Mouse (Mus musculus) embryonic stem cell, embryonic (primary cell): ENCODE results near the gene Cdc25a.

ENCODE experiments used
- CTCF ChIA-PET, 4 experiments: fragments of 300-600 bp in 2 of 4; fragments of 350-600 bp in 2 of 4; sonication (Branson Sonifier 250); formaldehyde crosslinking; loops; one replicate each; lab custom pipeline; 2022; ENCODE audit warnings: inconsistent platforms in 2 of 4; lab: Charles Lee
- POLR2A ChIA-PET, 4 experiments: fragments of 300-600 bp in 2 of 4; fragments of 350-600 bp in 2 of 4; sonication (Branson Sonifier 250); formaldehyde crosslinking; loops; one replicate each; lab custom pipeline; 2022; ENCODE audit warnings: antibody characterized with exemption in 4 of 4, inconsistent platforms in 1 of 4; lab: Charles Lee

The Cdc25a gene

DNA sequence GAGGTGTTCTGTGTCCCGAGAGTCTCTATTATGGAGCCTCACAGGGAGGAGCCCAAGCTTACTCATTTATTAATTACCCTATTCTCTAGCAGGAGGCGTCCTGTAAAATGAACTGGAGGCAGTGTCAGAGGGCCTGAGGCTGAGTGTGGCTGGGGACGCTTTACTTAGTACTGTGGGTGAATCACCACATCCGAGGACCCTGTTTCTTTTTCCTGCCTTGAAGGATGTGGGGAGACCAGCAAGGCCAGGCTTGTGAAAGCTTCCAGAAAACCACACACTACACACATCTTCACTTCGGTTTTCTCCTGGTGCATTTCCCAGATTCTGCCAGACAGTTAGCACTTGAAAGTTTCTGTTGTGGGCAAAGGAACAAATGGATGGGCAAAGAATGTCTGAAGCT is 27.4 kb downstream of the Cdc25a start:
- ChIA-PET POLR2A (interaction anchor here in 3 of 4 experiments (0.6 to 24.3 kb wide), 38 partner anchors 4 to 229 kb away, joined by 3 to 484 read pairs (median 4); partner anchors contain the start of genes Map4 (in 3 of the 3) and Cdc25a (in 1 of the 3)), CTCF (interaction anchor here in 3 of 4 experiments (0.6 to 1.6 kb wide), 5 partner anchors 9 to 373 kb away, joined by 3 to 15 read pairs (median 4); no protein-coding TSS in a partner anchor)

DNA sequence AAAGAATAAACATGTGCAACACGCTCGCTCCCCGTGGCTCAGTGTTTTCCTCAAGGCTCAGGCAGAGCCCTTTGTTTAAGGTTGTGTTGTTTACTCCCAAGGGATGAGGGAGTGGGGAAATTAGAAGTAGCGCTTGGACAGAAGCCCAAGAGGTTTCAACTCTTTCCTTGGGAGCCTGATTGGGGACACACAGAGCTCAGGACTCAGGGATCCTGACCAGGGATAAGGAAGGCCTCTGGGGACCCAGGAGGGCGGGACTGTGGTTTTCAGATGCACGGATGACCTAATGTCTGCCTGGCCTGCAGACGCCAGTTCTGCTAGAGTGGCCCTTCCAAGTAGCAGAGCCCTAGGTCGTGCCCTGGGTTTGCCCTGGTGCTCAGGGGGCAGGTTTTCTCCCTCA is 31.9 kb downstream of the Cdc25a start:
- POLR2A ChIA-PET: interaction anchor here (1.2 to 24.3 kb wide), 13 partner anchors 4 to 36 kb away, joined by 3 to 484 read pairs (median 6); partner anchors contain the start of genes Cdc25a (in 1 of the 4) and Map4 (in 1 of the 4)
- CTCF ChIA-PET: interaction anchor here in 1 of 4 experiments (1.4 kb wide), 1 partner anchor 24 kb away, joined by 3 read pairs; the partner anchor contains the start of gene Map4

DNA sequence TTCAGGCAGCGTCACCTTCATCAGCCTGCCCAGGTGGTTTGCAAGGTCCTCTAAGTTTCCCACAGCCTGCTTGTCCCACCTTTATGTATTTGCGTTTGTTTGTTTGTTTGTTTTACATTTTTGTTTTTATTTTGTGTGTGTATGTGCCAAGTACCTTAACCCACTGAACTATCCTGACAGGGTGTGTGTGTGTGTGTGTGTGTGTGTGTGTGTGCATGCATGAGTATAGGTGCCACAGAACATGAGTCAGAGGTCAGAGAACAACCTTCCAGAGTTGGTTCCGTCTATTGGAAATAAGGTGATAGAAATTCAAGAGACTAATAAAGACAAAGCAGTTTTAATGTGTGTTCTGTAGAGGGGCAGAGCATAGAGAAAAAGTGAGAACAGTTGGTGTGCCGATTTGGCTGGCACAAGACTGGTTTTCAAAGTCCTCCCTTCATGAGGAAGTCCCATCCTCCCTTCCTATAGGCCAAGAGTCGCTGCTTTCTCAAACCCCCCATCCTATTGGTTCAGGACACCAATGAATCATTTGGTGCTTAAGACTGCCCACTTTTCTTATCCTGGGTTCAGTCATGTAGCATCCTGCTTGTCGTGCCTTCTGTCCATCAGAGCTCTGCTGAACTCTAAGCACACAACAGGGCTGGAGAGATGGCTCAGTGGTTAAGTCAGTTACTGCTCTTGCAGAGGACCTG is 32.5 kb downstream of the Cdc25a start:
- ChIA-PET POLR2A (interaction anchor here (0.6 to 24.3 kb wide), 18 partner anchors 3 to 39 kb away, joined by 3 to 484 read pairs (median 4); partner anchors contain the start of genes Cdc25a (in 1 of the 4) and Map4 (in 1 of the 4)), CTCF (interaction anchor here in 1 of 4 experiments (0.6 to 1.4 kb wide), 3 partner anchors 13 to 23 kb away, joined by 3 to 6 read pairs (median 3); partner anchors contain the start of gene Map4)

DNA sequence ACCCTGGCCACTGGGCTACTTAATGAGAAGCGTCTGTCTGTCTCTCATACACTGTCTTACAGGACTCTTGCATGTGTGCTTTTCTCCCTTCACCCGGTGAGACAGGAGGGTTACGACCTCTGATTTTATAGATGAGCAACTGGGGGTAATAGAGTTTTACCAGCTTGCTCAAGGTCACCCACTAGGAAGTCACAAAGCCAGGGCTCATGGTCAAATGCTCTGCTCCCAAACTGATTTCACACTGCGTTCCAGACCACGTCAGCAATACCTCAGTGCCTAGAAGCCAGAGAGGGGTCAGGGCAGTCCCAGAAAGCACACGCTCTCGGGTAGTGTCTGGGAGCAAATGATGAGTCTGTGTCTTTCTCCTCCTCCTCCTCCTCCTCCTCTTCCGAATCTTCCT is 33.7 kb downstream of the Cdc25a start:
- CTCF ChIA-PET: interaction anchor here in 1 of 4 experiments (1.2 kb wide), 1 partner anchor 15 kb away, joined by 6 read pairs; no protein-coding TSS in a partner anchor
- POLR2A ChIA-PET: interaction anchor here (0.6 to 24.3 kb wide), 10 partner anchors 2 to 26 kb away, joined by 3 to 484 read pairs (median 4); partner anchors contain the start of gene Map4 (in 1 of the 4)

DNA sequence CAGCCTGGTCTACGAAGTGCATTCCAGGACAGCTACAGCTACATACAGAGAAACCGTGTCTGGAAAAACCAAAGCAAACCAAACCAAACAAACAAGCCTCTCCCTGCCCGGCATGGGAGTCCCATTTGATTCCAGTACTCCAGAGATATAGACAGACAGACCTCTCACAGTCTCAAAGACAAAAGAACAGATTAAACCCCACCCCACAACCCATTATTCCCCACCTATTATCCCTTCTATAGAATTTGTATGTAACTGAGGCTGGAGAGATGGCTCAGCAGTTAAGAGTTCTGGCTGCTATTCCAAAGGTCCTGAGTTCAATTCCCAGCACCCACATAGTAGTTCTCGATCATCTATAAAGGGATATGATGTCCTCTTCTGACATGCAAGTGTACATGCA is 34.5 kb downstream of the Cdc25a start:
- POLR2A ChIA-PET: interaction anchor here in 3 of 4 experiments (0.6 to 24.3 kb wide), 7 partner anchors 10 to 25 kb away, joined by 3 to 484 read pairs (median 4); partner anchors contain the start of gene Map4 (in 1 of the 3)
- CTCF ChIA-PET: no interaction called here

DNA sequence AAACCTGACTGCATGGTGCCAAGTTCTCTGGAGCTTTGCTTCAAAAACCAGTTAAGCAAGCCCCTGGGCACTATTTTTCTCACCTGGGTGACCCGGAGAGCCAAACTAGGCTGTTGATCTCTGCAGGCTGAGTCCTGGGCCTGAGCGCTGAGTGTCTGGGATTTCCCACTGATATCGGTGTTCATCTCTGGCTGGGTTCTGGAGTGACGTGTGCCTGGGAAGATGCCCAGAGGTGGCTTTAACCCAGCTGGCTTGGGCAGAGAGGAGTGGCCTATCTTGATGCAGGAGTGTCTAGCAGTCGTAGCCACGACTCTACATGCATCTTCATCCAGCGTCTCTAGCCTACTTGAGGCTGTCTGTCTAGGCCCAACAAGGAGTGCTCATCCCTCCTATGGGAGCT is 36.4 kb downstream of the Cdc25a start:
- ChIA-PET CTCF (interaction anchor here in 3 of 4 experiments (0.5 to 0.7 kb wide), 3 partner anchors 11 to 25 kb away, joined by 3 to 5 read pairs (median 3); no protein-coding TSS in a partner anchor), POLR2A (interaction anchor here (0.5 to 24.3 kb wide), 17 partner anchors 9 to 218 kb away, joined by 3 to 484 read pairs (median 4); partner anchors contain the start of gene Map4 (in 2 of the 4))

DNA sequence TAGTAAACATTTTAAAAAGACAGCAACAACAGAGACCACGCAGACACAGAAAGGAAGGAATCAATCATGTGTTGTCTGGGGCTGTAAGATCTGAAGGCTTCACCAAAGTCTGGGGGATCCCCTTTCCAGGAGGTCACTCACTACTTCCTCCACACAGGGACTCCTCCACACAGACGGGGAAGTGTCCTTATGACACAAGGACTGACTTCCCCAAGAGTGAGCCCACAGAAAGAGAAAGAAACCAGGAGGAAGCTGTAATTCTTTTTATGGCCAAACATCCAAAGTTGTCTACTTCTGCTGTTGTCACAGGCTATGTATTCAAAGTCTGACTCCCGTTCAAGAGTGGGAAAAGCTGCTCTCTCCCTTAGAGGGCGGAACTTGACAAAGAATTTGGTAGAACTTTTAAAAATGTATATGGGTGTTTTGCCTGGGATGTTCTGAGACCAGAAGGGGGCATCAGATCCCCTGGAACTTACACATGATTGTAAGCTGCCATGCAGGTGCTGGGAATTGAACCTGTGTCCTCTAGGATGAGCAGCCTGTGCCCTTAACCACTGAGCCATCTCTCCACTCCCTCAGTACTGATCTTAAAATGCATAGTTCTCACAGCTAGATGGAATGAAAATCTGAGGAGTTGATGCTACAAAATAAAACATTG is 39.0 kb downstream of the Cdc25a start:
- ChIA-PET CTCF (interaction anchor here (0.5 to 2.6 kb wide), 9 partner anchors 8 to 215 kb away, joined by 3 to 11 read pairs (median 3); no protein-coding TSS in a partner anchor), POLR2A (interaction anchor here in 3 of 4 experiments (0.5 to 24.3 kb wide), 19 partner anchors 8 to 316 kb away, joined by 3 to 484 read pairs (median 5); partner anchors contain the start of genes Map4 (in 2 of the 3) and Cdc25a (in 1 of the 3))

DNA sequence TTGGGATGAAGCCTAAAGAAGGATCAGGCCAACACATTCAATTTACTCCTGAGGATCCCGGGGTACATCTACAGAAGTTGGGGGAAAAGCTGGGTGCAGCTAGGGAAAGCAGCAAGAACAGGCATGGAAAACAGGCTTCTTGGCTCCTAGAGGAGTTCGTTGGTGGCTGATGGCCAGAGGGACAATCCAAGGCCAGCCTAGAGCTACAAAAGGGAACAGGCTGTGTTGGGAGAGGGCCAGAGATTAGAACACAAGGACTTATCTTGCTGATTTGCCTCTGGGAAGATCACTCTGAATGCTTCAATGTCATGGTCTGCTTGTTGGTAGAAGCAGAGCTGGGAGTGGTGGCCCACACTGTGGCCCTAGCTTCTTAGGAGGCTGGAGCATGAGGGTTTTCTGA is 42.6 kb downstream of the Cdc25a start:
- ChIA-PET POLR2A (interaction anchor here (0.6 to 24.3 kb wide), 10 partner anchors 14 to 224 kb away, joined by 3 to 484 read pairs (median 4); partner anchors contain the start of gene Map4 (in 1 of the 4)), CTCF (interaction anchor here in 3 of 4 experiments (0.5 to 2.1 kb wide), 7 partner anchors 15 to 858 kb away, joined by 3 to 11 read pairs (median 4); partner anchors contain the start of gene Trex1 (in 1 of the 3))

DNA sequence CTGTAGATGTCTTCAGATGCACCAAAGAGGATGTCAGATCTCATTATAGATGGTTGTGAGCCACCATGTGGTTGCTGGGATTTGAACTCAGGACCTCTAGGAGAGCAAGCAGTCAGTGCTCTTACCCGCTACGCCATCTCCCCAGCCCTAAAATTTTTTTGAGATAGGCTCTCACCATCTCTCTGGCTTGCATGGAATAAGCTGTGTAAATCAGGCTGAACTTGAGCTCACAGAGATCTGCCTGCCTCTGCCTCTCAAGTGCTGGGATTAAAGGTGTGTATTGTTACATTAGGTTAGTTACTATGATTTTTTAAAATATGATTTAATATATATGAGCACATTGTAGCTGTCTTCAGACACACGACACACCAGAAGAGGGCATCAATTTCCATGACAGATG is 53.8 kb downstream of the Cdc25a start:
- POLR2A ChIA-PET: interaction anchor here in 2 of 4 experiments (0.6 to 18.0 kb wide), 8 partner anchors 12 to 72 kb away, joined by 3 to 232 read pairs (median 8); no protein-coding TSS in a partner anchor
- CTCF ChIA-PET: no interaction called here

DNA sequence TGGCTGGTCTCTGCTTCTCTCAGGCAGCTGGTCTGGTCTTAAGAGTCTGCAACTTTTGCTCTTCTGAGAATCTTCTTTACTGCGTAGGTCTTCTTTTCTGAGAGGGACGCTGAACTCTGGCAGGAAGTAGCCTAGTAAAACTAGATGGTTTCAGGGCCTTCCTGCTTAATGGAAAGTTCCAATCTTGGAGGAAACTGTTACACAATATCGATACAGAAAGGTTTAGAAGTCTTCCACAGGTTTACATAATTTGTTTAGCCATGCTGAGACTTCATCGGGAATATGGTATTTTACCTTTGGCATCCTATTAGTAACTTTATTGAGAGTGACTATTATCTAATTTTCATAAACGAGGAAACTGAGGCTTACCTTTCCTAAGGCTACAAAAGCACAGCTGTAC is 54.7 kb downstream of the Cdc25a start:
- ChIA-PET POLR2A (interaction anchor here in 3 of 4 experiments (0.8 to 18.0 kb wide), 19 partner anchors 8 to 191 kb away, joined by 3 to 232 read pairs (median 6); partner anchors contain the start of genes Dhx30 (in 1 of the 3) and Smarcc1 (in 1 of the 3)), CTCF (interaction anchor here in 2 of 4 experiments (1.0 to 1.1 kb wide), 2 partner anchors 8 to 16 kb away, joined by 3 read pairs; no protein-coding TSS in a partner anchor)

DNA sequence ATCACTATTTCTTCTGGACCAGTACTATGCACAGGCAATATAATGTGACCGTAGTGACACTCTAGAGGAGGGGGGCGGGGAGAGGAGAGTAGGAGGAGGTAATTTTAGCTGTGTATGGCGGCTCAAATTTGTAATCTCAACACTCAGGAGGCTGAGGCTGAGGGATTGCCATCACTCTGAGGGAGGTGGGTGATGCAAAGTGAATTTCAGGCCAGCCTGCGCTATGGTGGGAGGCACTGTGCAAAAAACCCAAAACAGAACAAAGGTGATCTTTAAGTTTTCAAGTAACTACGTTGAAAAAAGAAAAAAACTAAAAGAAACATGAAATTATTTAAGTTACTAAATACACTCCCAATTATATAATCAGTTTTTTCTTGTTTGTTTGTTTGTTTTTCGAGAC is 55.4 kb downstream of the Cdc25a start:
- POLR2A ChIA-PET: interaction anchor here (0.6 to 18.0 kb wide), 63 partner anchors 8 to 1414 kb away, joined by 3 to 232 read pairs (median 5); partner anchors contain the start of genes Dhx30 (in 2 of the 4), Smarcc1 (in 2 of the 4), Cdc25a (in 1 of the 4) and Nme6 (in 1 of the 4)
- CTCF ChIA-PET: interaction anchor here in 3 of 4 experiments (0.6 to 1.1 kb wide), 5 partner anchors 8 to 55 kb away, joined by 3 to 6 read pairs (median 3); no protein-coding TSS in a partner anchor

DNA sequence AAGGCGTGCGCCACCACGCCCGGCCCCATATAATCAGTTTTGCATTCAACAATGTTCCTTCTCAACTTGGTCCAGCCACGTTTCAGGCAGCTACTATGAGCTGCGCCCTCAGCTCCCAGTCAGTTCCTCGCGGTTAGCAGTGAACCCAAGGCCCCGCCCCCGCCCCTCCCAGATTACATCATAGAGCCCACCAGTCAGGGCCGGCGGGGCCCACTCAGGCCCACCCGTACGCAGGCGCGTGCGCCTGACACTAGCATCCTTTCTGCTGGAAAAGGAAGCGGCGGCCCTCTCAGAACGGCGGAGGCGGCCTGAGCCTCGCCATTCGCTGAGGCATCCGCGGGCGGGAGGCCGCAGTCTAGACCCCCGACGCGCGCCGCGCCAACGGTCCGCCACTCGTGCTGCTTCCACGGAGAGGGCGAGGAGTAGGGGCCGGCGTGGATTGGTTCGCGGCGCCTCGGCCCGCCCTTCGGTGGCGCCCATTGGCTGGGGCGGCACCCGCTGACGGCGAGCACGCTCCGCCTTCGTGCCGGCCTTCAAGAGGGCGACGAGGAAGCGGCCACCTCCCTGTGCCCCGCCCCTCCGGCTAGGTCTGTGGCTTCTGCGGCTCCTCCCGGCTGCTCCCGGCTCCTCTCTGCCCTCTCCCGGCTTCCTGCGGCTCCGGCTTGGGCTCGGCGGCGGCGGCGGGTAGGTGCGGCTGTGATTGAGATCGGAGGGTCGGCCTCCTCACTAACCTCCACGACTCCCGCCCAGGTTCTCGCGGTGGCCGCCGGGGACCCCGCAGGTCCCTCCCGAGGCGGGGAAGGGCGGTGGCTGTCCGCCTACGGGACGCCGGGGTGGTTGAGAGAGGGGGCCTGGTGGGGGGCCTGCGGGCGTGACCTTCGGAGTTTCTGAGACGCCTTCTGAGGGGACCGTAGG is 56.1 kb downstream of the Cdc25a start, which contains the start of gene Map4:
Map4 (plus strand) TSS at position 204 of the 915 bp plus-strand sequence.
- POLR2A ChIA-PET: interaction anchor here (0.6 to 18.0 kb wide), 75 partner anchors 8 to 1415 kb away, joined by 3 to 232 read pairs (median 5); partner anchors contain the start of genes Dhx30 (in 2 of the 4), Smarcc1 (in 2 of the 4), Cdc25a (in 1 of the 4) and Nme6 (in 1 of the 4)
- CTCF ChIA-PET: interaction anchor here in 3 of 4 experiments (0.6 to 1.1 kb wide), 5 partner anchors 9 to 54 kb away, joined by 3 to 6 read pairs (median 3); no protein-coding TSS in a partner anchor

DNA sequence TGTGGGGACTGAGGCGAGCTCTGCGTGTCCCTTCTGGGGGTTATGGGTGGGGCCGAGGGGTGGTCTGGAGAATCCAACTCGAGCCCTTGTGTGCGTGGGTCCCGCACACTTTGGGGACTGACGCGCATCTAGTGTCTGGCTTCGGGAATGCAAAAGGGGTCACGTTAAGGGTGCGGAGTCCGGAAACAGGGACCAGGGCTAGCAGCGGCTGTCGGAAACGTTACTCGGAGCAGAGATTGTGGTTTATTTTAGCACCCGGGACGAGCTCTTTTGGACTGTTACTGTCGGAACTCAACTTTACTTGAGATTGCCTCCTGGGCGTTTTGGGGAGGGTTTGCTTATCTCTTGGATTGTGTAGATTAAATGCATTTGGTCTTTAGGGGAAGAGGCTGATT is 57.0 kb downstream of the Cdc25a start:
- CTCF ChIA-PET: interaction anchor here in 1 of 4 experiments (1.3 to 1.7 kb wide), 2 partner anchors 38 to 40 kb away, joined by 6 read pairs; no protein-coding TSS in a partner anchor
- POLR2A ChIA-PET: interaction anchor here in 3 of 4 experiments (0.6 to 18.0 kb wide), 27 partner anchors 11 to 199 kb away, joined by 3 to 232 read pairs (median 5); no protein-coding TSS in a partner anchor

DNA sequence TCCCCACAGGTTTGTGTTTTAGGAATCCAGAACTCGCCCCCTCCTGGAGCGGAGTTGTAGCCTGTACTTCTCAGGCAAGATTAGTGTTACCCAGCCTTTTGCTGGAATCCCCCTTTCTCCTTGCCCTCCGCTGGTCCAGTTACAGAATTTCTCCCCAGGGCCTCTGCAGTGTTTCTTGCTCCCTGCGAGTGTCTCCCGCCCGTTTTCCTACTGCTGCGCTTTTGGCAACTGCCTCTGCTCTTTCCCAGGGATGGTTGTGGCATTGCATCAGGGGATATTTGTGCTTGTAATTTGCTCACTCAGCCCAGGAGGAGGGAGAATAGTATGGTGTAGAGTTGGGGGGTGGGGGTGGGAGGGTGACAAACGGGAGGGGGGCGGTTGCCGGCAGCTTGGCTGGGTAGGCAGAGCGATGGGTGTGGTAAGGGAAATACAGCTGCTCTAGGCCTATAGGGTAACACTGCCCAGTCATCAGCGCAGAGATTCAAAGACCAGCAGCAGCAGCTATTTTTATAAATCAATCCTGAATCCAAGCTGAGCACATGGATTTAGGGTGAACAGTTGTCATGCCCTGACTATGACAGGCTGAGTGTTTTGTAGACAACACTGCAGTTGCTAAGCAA is 57.5 kb downstream of the Cdc25a start:
- CTCF ChIA-PET: interaction anchor here in 3 of 4 experiments (0.7 to 1.7 kb wide), 4 partner anchors 38 to 160 kb away, joined by 3 to 6 read pairs (median 5); no protein-coding TSS in a partner anchor
- POLR2A ChIA-PET: interaction anchor here in 3 of 4 experiments (0.6 to 18.0 kb wide), 34 partner anchors 10 to 198 kb away, joined by 3 to 232 read pairs (median 4); partner anchors contain the start of gene Cdc25a (in 1 of the 3)

DNA sequence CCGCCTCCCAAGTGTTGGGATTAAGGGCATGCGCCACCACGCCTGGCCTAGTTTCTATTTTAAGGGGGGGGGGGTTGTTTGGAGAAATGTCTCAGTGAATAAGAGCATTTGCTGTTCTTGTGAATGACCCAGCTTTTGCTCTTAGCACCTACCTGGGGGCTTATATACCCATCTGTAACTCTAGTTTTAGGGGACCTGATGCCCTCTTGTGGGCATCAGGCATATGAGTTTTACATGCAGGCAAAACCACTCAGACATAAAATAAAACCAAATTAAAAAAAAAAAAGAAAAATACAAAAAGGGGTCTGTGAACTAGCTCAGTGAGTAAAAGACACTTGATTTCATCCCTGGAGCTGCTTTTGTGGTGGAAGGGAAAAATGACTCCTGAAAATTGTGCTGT is 64.0 kb downstream of the Cdc25a start:
- ChIA-PET POLR2A (interaction anchor here in 3 of 4 experiments (0.6 to 18.0 kb wide), 17 partner anchors 8 to 384 kb away, joined by 3 to 232 read pairs (median 5); partner anchors contain the start of gene Map4 (in 1 of the 3)), CTCF (interaction anchor here (0.6 to 2.5 kb wide), 9 partner anchors 28 to 488 kb away, joined by 3 to 14 read pairs (median 6); no protein-coding TSS in a partner anchor)
